Mouse (Mus musculus) fat pad, adult 2 months (tissue): ENCODE data around the gene Cacnb4.
A peak's percentile ranks its signal among the peaks of the same experiment; 100 is the strongest.

Experiments
- DNase-seq: peaks from one replicate; pipeline ENCODE4 v3.0.0-alpha.2; 2011; ENCODE audit warnings: low read depth, low spot score; ENCODE audit errors: extremely low read depth

Cacnb4 gene

DNA sequence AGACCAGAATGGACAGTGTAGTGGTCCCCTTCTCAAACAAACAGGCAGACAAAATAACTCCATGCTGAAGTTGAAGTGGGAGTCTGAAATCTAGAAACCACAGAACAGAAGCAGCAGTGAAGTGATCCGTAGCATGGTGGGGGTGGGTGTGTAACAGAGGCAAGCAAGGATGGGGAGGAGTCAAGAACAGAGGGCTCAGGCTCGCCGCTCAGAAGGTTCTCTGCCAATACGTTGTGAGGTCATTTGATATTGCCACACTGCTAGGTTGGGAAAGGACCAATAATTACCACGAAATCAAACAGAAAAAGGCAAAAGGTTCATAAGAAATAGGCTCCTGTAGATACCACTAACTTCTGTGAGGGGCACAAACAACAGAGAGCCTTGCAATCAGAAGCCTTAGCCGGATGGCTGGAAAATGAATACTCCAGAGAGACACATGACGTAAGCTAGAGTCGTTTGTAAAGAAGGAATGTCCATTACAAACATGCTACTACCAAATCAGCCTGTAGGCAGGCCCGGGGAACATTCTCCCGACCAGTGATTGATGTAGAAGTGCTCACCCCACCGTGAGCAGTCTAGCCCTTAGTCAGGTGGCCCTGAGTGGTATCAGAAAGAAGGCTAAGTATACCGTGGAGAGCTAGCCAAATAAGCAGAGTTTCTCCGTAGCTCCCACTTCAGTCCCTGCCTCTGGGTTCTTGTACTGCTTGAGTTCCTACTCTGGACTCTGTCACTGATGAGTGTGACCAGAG lies 199.7 kb downstream of the Cacnb4 start:
- DNase-seq = no peak

- DNase-seq = no peak
These were observed 200.8 kb downstream of the Cacnb4 start for GRCm38 (mm10) chr2:52475854-52476253.

GRCm38 (mm10) chr2:52474570-52474969 lies 202.1 kb downstream of the Cacnb4 start:
- no peak for DNase-seq

DNA sequence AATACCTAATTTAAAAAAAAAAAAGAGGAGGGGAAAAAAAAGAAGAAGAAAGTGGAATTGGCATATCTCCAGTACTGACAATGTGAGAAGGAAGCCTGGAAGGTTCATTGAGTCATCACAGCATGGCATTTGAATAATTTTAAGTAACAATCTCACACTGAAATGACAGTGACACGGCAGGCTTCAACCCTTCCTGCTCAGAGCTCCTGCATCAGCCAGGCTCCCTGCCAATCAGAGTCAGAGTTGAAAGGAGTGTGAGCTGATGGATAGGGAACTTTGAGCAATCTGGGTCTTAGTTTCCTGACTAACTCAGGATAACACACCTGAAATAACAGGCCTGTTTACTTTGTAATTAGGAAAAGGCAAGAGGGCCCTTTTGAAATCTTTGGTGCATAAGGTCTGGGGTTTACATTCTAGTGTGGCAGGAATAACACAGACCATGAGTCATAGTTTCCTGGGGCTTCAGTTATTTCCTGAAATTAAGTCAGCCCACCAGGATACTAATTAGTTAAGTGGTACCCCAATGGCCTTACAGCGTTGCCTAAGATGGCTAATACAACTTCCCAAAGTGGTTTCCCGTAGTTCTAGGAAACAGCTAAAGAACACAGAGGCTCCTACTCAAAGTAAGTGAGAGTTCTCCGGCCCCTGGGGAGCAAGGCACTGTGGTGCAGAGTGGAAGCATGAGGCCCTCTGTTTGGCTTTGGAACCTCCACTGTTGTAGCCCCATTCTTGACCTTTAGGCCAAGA lies 204.9 kb downstream of the Cacnb4 start:
- DNase-seq = peak; percentile 39

GRCm38 (mm10) chr2:52470044-52470560 lies 206.5 kb downstream of the Cacnb4 start:
- no peak for DNase-seq

- DNase-seq = no peak
These were observed 209.0 kb downstream of the Cacnb4 start for GRCm38 (mm10) chr2:52467629-52468028.

DNA sequence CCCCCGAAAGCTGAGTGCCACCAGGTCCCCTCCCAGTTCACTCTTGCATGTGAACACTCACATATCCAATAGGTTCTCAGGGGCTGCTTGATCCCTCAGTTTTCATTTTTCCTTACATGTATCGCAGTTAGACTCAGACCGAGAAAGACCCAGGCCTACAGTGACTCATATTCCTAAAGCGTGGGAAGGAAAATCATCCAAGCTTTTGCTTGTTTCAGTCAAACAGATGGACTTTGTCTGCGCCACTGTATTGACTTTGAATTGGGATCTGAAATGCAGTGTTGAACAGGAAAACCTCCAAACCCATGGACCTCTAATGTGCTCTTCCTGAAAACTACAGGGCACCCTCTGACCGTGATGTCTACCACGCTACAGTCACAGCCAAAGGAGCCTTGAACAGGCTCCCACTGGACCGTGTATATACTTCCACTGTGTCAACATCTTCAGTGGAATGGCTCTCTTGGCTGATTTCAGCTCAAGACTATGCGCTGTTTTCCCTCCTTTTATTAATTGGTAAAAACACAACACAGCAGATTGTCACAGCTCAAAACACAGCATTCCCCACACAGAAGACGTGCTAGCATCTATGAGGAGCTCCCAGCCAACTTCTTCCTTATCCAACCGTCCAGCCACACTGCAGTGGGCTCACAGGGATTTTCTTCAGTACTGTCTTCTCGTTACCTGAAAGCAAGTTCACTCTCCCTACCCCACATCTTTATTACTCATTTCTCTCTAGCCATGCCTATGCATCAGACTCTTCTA lies 215.2 kb downstream of the Cacnb4 start:
- no peak for DNase-seq

DNA sequence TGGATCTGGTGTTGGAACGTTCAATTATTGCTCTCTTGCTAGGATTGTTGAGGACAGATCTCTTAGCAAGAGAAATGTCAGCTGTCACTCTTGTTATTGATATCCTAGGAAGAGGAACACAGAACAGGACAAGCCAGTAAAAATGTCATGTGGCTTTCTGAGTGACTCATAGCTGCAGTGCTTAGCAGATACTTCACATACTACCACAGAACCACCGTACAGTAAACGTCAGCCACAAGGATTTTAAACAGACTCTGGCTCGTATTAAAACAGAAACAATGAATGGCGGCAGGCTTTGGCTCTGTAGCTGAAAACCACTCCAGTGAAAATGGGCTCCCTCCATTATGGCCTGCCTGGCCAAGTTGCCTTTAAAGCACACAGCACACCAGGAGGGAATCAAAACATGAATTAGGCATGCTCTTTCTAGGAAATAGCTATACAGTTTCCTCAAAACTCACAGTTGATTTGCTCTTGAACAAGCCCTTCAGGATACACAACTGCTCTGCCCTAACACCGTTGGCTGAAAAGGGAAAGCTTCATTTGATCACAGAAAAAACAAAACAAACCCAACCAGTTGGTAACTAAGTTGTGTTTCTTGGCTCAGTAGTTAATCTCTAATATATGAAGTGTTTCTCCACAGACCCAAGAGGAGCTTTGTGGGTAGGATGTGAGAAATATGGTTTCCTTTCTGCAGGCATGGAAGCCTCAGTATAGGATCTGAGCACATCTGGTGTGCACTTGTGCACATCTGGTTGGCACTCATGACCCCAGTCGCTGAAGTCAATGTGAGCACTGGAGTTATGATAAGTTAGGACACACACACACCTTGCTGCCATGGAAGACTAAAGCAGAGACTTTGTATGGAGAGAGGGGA lies 220.8 kb downstream of the Cacnb4 start:
- DNase-seq = no peak

DNA sequence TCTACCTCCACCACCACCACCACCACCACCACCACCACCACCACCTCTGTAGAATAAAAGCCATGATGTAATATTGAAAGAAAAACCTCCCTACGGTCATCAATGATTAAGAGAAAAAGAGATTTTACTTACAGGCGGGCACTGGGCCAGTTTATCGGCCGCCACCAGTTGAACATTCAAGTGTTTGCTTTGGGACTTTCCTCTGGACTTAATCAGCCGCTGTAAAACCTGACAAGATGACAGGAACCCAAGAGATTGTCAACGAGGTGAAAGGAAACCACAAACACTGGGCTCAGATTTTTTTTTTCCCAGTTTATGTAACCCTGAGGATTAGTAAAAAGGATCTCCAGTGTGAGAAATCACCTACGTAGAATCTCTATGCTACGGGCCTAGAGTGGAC lies 226.8 kb downstream of the Cacnb4 start:
- DNase-seq = no peak

DNA sequence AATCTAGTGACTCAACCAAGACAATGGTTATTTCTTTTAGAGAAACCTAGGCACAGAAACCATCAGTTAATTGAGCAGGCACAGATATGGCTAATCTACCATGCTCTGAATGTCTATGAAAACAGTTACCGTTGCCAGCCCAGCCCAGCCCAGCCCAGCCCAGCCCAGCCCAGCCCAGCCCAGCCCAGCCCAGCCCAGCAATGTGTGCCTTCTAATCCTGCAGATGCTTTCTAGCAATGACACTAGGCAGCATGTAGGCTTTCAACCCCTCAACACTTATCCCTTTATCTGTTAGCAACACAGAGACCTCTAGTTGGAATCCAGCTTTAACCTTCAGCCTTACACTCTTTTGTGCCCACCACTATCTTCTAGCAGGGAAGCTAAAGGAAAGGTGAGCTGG lies 227.7 kb downstream of the Cacnb4 start:
- DNase-seq = no peak

DNA sequence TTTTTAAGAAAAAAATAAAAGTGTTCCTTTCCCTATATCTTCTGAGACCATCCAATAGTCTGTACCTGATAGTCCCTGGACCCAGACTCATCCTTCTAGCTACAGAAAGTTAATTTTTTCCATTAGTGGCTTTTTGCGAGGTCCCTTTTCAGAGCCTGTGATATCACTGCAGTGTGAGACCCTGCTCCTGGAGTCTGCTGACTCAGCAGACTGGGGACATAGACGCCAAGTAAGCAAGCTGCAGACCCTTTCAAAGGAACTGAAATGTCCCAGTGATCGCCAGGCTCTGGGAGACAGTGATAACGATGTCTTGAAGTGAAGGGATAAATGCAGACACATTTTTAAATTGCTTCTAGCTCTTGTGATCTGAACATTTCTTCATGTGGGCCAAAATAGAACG lies 230.0 kb downstream of the Cacnb4 start:
- no peak for DNase-seq

DNA sequence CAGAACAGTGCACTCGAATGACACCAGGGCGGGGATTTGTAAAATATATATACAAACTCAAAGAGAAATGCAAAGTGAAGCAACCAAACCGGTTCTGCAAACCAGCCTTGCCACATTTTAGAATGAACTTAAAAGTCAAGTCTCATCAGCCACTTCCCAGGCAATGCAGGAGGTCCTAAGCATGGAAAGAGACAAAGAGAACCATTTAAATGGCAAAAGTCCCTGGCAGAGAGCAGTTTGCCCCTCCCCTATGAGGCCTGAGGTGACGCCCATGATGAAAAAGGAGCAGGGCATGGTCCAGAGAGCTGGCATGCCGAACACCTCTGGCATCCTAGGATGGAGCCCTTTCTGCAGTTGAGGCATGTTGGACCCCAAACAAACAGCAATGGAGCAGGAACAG lies 234.5 kb downstream of the Cacnb4 start:
- no peak for DNase-seq

DNA sequence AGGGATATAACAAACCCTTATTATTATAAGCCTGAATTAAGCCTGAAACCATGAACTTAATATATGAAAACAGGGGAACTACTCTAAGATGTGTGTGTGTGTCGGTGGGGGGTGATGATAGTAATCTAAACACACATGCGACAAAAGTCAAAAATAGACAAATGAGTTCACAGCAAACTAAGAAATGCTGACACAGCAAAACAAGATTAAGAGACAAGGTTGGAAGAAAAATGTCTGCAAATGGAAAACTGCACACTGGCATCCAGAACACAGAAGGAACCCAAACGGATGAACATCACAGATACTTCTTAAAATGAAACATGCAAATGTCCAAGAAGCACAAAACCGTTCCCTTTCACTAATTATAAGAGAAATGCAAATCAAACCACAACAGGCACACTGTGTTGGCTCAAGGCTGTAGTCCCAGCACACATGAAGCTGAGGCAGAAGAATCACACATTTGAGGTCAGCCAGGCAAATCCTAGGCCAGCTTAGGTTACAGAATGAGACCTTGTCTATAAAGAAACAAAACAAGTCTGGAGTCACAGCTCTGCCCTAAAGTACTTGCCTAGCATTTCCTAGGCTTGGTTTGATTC lies 236.1 kb downstream of the Cacnb4 start:
- DNase-seq = no peak

GRCm38 (mm10) chr2:52438437-52438836 lies 238.2 kb downstream of the Cacnb4 start:
- DNase-seq = no peak

DNA sequence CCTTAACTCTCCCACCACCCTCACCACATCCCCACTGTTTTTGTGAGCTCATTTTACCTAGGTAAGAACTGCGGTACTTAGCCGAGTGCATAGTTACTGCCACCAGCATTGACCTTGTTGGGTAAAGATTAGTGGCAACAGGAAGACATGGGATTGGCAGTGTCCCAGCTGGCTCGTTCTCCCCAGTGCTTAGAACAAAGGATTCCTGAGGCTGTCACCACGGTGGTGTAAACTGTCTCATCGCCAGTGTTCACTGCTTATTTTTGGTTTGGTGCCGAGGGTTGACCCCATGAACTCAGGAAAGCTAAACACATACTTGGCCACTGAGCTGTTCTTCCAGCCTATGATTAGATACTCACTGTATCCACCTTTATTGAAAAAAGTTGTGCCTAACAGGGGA lies 238.6 kb downstream of the Cacnb4 start:
- DNase-seq = peak; percentile 86

GRCm38 (mm10) chr2:52435919-52436632 lies 240.6 kb downstream of the Cacnb4 start:
- DNase-seq = no peak

DNA sequence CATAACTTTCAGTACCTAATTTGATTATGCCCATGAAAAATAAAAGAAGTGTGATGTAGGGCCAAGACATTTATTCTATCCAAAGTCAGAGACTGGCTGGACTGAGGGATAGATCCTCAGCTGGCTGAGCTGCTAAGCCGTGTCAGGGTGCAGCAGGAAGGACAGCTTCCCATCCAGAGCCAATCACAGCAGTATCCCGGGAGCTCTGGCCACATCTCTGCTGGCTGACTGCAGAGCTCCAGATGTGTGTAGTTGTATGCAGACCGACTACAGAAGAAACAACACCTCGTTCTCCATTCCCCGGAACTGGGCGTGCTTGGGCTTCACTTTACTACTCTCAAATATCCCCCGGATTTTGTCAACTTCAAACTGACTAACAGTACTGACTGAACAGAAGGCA lies 243.3 kb downstream of the Cacnb4 start:
- no peak for DNase-seq

DNA sequence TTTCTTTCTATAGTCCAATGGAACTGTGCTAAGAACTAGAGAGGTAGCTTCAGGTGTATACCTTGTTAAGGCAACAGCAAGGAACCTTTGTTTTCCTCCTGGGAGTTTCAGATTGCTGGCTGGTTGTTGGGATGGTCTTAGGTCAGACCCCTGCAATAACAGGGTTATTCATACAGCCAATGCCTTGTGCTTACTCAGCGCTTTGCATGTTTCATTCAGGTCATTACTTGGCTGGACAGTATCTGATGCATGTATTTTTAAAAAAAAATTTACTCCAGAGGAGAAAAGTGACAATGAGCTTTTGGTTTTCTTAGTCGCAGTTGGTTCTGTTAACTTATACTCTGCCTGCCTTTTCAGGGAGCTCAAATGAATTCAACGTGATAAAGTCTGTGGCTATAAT lies 249.2 kb downstream of the Cacnb4 start:
- no peak for DNase-seq

DNA sequence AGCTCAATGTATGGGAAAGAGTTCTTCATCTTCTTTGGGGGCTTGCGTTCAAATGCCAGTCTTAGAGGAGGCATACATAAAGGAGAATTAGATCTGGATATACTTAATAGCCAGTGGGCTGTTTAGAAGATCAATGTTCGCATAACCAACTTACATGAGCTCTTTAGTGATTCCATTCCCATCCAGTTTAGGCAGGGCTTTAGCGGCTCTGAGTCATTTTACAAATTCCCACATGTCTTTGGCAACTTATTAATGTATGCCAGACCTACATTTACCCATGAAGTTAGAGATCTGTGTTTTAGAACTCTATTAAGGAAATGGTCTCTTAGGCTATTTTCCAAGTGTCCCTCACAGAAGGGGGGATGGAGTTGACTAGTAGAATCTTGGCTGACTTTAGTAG lies 250.6 kb downstream of the Cacnb4 start:
- no peak for DNase-seq

DNA sequence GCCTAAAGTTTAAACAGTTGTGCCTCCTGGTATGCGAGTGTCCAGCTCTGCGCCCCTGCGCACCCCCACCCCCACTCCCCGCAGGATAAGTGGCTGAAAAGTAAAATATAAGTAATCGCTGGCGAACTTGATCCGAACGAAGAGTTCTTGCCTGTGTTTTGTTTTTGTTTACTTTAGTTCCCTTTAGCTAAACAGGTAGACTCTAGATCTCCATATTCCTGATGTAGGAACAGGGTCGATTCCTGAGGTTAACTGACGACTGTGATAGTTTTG lies 251.2 kb downstream of the Cacnb4 start:
- no peak for DNase-seq
